Mouse (Mus musculus) neural tube, embryonic 14.5 days (tissue): ENCODE measurements around the gene Eps15l1. TPM values are rescaled to one million over a fixed set of nuclear protein-coding genes. Genes with fewer than 3 reads are reported as not detected.

Source experiments
- ATAC-seq: fragments of 200-750 bp; cut with Nextera tagmentation; 2 replicates; pipeline ENCODE4 v1.8.0; 2017; ENCODE audit warnings: low read depth, mild to moderate bottlenecking, moderate TSS enrichment, moderate library complexity
- H3K27ac ChIP-seq: fragments of 300-500 bp; sonication (generic); 2 replicates; pipeline ENCODE4 v1.5.1; 2014; ENCODE audit warnings: low read depth, mild to moderate bottlenecking, control low read depth, low read length, moderate library complexity, mixed read lengths
- H3K27me3 ChIP-seq: fragments of 300-500 bp; sonication (generic); 2 replicates; pipeline ENCODE4 v1.6.1; 2014; ENCODE audit warnings: low read length; ENCODE audit not compliant: control insufficient read depth, insufficient read depth
- H3K36me3 ChIP-seq: fragments of 300-500 bp; sonication (generic); 2 replicates; pipeline ENCODE4 v1.6.1; 2014; ENCODE audit warnings: low read length, mixed read lengths; ENCODE audit not compliant: control insufficient read depth, insufficient read depth
- H3K4me1 ChIP-seq: fragments of 300-500 bp; sonication (generic); 2 replicates; pipeline ENCODE4 v1.6.1; 2014; ENCODE audit warnings: low read length; ENCODE audit not compliant: control insufficient read depth, insufficient read depth
- H3K4me2 ChIP-seq: fragments of 300-500 bp; sonication (generic); 2 replicates; pipeline ENCODE4 v1.6.1; 2014; ENCODE audit warnings: mild to moderate bottlenecking, low read depth, low read length, control low read depth
- H3K4me3 ChIP-seq: fragments of 300-500 bp; sonication (generic); 2 replicates; pipeline ENCODE4 v1.5.1; 2014; ENCODE audit warnings: low read depth, low read length, control low read depth, mixed read lengths
- H3K9ac ChIP-seq: fragments of 300-500 bp; sonication (generic); replicated peaks from 2 replicates; pipeline ENCODE4 v1.6.1; 2014; ENCODE audit warnings: low read depth, mild to moderate bottlenecking, control low read depth, low read length, mixed read lengths
- H3K9me3 ChIP-seq: fragments of 300-500 bp; sonication (generic); 2 replicates; pipeline ENCODE4 v1.6.1; 2016; ENCODE audit warnings: low read length; ENCODE audit not compliant: control insufficient read depth
- WGBS: fragments of 180-500 bp; shearing (Covaris S2); extraction: QIAGEN DNeasy Blood & Tissue Kit; methylation state at CpG from one replicate; pipeline ENCODE4 v1.1.7; 2014; 5-methylcytosine and 5-hydroxymethylcytosine counted together
- polyA plus RNA-seq: library from polyadenylated mRNA; unstranded; fragments of >200 nt; fragmentation: Nextera tagmentation; extraction: Ambion mirVana; gene quantifications from 2 replicates; pipeline ENCODE4 v1.2.1, GENCODE M21; 2014

Gene Eps15l1
- polyA plus RNA-seq, 1 experiment from 2014 or later: 63.3 TPM

DNA sequence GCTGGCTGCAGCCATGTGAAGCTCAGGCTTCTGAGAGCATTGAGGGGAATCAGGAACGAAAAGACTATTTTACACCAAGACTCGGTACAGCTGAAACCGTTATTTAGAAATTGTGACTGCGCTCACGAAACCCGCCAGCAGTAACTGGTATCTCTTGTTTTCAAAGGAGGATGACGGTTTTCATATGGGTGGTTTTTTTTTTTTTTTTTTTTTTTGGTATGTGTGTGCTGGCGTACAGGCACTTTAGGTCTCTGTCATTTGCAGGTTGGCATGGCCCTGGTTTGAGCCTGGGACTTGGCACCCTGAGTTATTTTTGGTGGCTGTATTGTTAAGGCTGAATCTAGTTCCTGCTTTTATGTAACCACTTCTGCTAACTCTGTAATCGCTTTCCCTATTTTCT, 71.4 kb downstream of the Eps15l1 start:
- no peaks in the 10 kb centered on the region for H3K4me1 ChIP-seq
- no peak for ATAC-seq
- no peak overlapping the region for H3K4me2 ChIP-seq
- no peak overlapping the region for H3K4me3 ChIP-seq
- no peaks in the 10 kb centered on the region for H3K9me3 ChIP-seq
- no peaks in the 10 kb centered on the region for H3K27me3 ChIP-seq
- no peak overlapping the region for H3K27ac ChIP-seq
- H3K9ac ChIP-seq: no peak overlapping the region
- peaks cover 34% of the 10 kb centered on the region for H3K36me3 ChIP-seq
- 91% methylated on average over 9 of the region's 9 CpGs for WGBS

DNA sequence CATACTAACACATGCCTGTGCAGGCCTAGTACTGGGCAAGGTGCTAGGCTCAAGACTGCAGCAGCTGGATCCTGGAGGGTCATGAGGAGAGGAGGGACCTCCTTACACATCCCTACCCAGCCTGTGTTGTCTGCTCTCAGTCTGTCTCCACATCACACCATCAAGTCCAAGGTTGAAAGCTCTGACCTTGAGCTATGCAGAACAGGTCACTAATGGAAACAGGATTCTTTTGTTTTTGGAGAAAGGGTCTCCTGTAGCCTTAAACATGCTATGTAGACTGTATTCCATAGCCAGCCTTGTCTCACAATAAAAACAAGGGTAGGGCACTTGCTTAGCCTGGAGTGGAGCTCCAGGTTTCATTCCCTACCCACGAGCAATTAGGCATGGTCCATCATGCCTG, 72.3 kb downstream of the Eps15l1 start:
- Histone ChIP-seq H3K36me3 (peaks cover 29% of the 10 kb centered on the region), H3K27me3 (no peaks in the 10 kb centered on the region), H3K27ac (no peak overlapping the region), H3K4me1 (no peaks in the 10 kb centered on the region), H3K9ac (no peak overlapping the region), H3K4me2 (no peak overlapping the region), H3K4me3 (no peak overlapping the region), H3K9me3 (no peaks in the 10 kb centered on the region)
- no peak for ATAC-seq
- WGBS: 94% methylated on average over 1 of the region's 1 CpGs

DNA sequence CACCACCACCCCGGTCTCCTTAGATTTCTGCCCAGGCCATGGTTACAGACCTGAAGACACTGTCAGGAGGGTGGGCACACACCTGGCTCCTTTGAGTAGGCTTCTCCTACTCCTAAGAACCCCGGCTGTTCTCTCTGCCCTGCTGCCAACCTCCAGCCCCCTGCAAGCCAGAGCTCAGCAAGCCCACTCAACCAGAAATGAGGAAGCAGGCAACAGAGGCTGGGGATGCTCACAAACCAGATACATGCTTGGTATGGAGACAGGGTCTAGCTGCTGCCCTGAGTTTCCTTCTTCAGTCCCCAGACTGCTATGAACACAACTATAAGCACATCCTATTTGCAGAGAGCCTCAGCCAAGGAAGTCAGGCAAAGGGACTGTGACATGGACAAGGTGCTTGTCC, 73.1 kb downstream of the Eps15l1 start:
- Histone ChIP-seq H3K27me3 (no peaks in the 10 kb centered on the region), H3K9me3 (no peaks in the 10 kb centered on the region), H3K4me1 (no peaks in the 10 kb centered on the region), H3K4me2 (no peak overlapping the region), H3K27ac (no peak overlapping the region), H3K9ac (no peak overlapping the region), H3K36me3 (peaks cover 24% of the 10 kb centered on the region), H3K4me3 (no peak overlapping the region)
- no peak for ATAC-seq
- WGBS: 100% methylated on average over 2 of the region's 2 CpGs

DNA sequence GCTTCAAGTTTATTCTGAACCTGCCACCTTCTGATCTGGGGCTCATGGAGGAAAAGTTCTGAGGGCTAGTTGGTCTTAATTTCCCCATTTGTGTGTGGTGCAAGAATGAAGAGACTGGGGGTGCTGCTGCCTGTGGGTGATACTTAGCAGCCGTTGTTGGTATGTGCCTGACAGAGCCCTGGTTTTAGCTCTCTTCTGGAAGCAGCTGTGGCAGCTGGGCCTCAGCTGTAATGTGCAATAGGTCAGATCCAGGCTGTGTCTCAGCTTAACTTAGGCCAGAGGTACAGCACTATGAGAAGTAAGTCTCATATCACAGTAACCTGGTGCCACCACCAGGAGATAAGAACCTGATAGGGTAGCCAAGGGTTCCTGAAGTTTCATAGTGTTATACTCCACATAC, 73.7 kb downstream of the Eps15l1 start:
- no peaks in the 10 kb centered on the region for H3K9me3 ChIP-seq
- H3K4me3 ChIP-seq: no peak overlapping the region
- H3K4me2 ChIP-seq: no peak overlapping the region
- H3K36me3 ChIP-seq: peaks cover 18% of the 10 kb centered on the region
- H3K4me1 ChIP-seq: no peaks in the 10 kb centered on the region
- no peak for ATAC-seq
- no peaks in the 10 kb centered on the region for H3K27me3 ChIP-seq
- H3K27ac ChIP-seq: no peak overlapping the region
- WGBS: 77% methylated on average over 1 of the region's 1 CpGs
- H3K9ac ChIP-seq: no peak overlapping the region

DNA sequence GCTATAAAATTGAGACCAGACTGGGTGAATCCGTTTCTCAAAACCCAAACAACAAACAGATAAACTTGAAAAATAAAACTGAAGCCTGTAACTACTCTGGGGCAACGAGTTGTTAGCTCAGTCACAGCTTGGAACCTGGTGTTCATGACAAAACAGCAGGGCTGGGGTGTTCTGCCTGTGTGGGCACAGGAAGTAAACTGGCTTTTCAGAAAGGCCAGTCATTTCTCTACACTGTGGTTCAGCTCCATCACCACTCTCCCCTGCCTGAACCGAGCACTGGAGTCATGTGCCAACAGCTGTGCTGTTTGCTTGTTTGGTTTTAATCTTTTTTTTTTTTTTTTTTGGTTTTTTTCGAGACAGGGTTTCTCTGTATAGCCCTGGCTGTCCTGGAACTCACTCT, 77.5 kb downstream of the Eps15l1 start:
- H3K36me3 ChIP-seq: peaks cover 28% of the 10 kb centered on the region; the same call in 1 of the 2 replicates
- no peak overlapping the region for H3K4me2 ChIP-seq
- no peak overlapping the region for H3K4me3 ChIP-seq
- WGBS: 90% methylated on average over 4 of the region's 4 CpGs
- H3K27ac ChIP-seq: no peak overlapping the region
- H3K27me3 ChIP-seq: no peaks in the 10 kb centered on the region
- no peaks in the 10 kb centered on the region for H3K4me1 ChIP-seq
- no peak overlapping the region for H3K9ac ChIP-seq
- no peaks in the 10 kb centered on the region for H3K9me3 ChIP-seq
- ATAC-seq: no peak

DNA sequence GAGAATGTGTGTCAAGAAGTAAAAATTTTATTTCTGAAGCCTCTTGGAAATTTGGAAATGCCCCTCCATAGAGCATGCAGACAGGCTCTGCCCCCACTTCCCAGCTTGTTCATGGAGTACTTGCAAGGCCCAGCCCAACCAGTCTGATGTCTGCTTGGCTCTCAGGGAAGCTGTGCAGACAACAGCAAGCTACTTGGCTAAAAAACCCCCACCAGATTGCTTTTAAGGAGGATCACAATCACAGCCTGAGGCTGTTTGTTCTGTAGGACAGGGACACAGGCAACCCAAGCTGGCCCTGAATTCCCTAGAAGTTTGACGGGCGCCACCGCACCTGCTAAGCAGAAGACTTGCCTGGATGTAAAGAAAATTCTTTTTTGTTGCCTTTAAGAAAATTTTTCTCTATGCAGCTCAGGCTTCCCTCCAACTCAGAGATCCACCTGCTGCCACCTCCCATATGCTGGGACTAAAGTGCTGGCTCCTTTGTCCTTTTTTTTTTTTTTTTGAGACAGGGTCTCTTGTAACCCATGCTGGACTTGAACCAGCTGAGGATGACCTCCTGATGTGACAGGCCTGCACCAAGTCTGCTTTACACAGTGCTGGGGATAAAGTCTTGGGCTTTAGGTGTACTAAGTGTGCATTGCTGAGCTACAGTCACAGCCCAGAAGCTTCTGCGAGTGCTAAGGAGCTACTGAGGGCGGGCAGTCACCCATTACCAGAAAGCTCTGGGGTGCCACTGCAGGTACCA, 78.5 kb downstream of the Eps15l1 start:
- Histone ChIP-seq H3K4me3 (no peak overlapping the region), H3K27ac (no peak overlapping the region), H3K4me2 (no peak overlapping the region), H3K27me3 (no peaks in the 10 kb centered on the region), H3K9me3 (no peaks in the 10 kb centered on the region), H3K4me1 (no peaks in the 10 kb centered on the region), H3K36me3 (peaks cover 31% of the 10 kb centered on the region; the same call in 1 of the 2 replicates), H3K9ac (no peak overlapping the region)
- ATAC-seq: no peak
- 96% methylated on average over 5 of the region's 5 CpGs for WGBS

DNA sequence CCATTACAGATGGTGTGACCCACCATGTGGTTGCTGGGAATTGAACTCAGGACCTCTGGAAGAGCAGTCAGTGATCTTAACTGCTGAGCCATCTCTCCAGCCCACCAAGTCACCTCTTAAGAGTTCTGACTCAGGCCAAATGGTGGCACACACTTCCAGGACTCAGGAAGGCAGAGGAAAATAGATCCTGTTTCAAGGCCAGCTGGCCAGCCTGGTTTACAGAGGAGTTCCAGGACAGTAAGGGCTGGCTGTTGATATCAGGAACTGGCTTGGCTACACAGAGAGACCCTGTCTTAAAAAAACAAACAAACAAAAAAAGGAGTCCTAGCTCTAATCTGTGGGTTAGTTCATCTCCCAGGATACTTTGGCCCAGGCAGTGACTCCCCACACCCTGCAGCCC, 84.2 kb downstream of the Eps15l1 start:
- no peak for ATAC-seq
- Histone ChIP-seq H3K36me3 (peaks cover 27% of the 10 kb centered on the region; the same call in 1 of the 2 replicates), H3K4me2 (no peak overlapping the region), H3K4me1 (no peaks in the 10 kb centered on the region), H3K9me3 (no peaks in the 10 kb centered on the region), H3K27ac (no peak overlapping the region), H3K9ac (no peak overlapping the region), H3K27me3 (no peaks in the 10 kb centered on the region), H3K4me3 (no peak overlapping the region)

DNA sequence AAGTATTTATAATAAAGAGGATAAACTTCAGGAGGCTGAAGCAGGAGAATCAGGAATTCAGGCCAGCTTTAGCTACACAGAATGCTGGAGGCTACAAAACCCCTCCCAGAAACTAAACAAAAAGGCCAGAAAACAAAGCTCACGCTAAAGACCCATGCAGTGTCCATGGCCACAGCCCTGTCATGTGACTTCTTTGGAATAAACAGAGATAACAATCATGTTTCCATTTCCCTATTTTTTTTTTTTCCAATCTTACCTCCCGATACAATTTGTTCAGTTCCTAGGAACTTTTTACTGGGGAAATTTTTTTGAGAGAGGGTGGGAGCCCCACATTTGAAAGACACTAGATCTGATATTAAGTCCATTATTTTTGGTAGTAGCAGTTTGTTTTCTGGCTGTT, 85.0 kb downstream of the Eps15l1 start:
- WGBS: 78% methylated on average over 2 of the region's 2 CpGs
- Histone ChIP-seq H3K27me3 (no peaks in the 10 kb centered on the region), H3K4me3 (no peak overlapping the region), H3K9me3 (no peaks in the 10 kb centered on the region), H3K4me2 (no peak overlapping the region), H3K9ac (no peak overlapping the region), H3K4me1 (no peaks in the 10 kb centered on the region), H3K36me3 (peaks cover 25% of the 10 kb centered on the region; the same call in 1 of the 2 replicates), H3K27ac (no peak overlapping the region)
- no peak for ATAC-seq

DNA sequence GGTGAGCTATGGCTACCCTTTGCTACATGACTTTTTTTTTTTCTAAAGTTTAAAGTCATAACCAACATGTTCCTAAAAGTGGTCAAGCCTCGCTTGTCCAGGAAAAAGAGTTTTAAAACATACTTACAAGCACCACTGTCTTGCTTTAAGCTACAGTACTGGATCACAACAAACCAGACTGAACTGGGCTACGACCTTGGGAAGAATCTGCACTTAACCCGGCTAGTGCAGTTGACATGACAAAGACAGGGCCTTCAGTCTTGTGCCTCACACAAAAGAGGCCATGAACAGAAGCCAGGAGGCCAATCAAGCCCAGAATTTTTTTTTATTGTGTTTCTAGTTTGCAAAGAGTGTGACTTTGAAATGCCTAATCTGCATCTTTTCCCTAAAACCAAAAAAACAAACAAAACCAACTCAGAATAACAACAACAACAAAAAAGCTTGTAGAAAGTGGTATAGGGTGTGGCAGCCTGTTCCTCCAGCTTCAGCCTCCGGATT, 87.1 kb downstream of the Eps15l1 start:
- Histone ChIP-seq H3K36me3 (0 out of 2 replicates have a peak, but pooled peaks cover 10% of the 10 kb centered on the region), H3K9ac (no peak overlapping the region), H3K4me2 (no peak overlapping the region), H3K4me3 (no peak overlapping the region), H3K9me3 (no peaks in the 10 kb centered on the region), H3K4me1 (no peaks in the 10 kb centered on the region), H3K27me3 (no peaks in the 10 kb centered on the region), H3K27ac (no peak overlapping the region)
- no peak for ATAC-seq
- 61% methylated on average over 4 of the region's 4 CpGs for WGBS
